Mouse (Mus musculus): ENCODE data around the gene Creld2. TPM values are rescaled to one million over a fixed set of nuclear protein-coding genes. Genes with fewer than 3 reads are reported as not detected.
A peak's percentile ranks its signal among the peaks of the same experiment; 100 is the strongest.

Gene Creld2
- polyA plus RNA-seq, 1 experiment from 2014 or later, result 59.5 TPM

DNA sequence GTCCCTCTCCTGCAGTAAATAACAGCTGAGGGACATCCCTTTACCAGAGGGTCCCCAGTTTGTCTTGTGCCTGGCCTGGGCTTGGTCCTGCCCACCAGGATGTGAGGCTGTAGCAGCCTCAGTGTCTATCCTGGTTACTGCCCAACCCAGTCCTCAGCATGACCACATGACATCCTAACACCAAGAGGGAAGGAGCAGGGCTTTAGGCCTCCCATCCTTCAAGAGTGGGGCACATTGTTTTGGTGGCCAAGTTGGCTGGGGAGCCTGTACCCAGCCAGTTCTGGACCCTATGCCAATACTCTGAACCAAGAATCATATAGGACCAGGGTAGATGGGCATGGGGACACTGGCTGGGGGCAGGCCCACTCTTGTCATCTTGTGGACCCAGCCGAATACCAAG, 29.2 kb downstream of the Creld2 start:
- no peak overlapping the region for H3K27ac ChIP-seq
- H3K9me3 ChIP-seq (ENCODE audit: control insufficient read depth, low read length), result no peaks in the 10 kb centered on the region
- WGBS, result 96% methylated on average over 1 of the region's 1 CpGs
- H3K4me3 ChIP-seq (replicated peaks; ENCODE audit: low read length), result no peak overlapping the region
- H3K27me3 ChIP-seq (ENCODE audit: control insufficient read depth, insufficient read depth, low read length), result no peaks in the 10 kb centered on the region
- no peak for DNase-seq (ENCODE audit: low spot score)
- no peak for ATAC-seq (ENCODE audit: low FRiP score)
- peaks cover 6% of the 10 kb centered on the region; the same call in 1 of the 2 replicates for H3K4me1 ChIP-seq (replicated peaks; ENCODE audit: control insufficient read depth, insufficient read depth, low read length)
- H3K4me2 ChIP-seq (replicated peaks), result no peak overlapping the region
- no peak overlapping the region for H3K9ac ChIP-seq
- no peaks in the 10 kb centered on the region for H3K36me3 ChIP-seq (replicated peaks; ENCODE audit: control insufficient read depth, insufficient read depth)

DNA sequence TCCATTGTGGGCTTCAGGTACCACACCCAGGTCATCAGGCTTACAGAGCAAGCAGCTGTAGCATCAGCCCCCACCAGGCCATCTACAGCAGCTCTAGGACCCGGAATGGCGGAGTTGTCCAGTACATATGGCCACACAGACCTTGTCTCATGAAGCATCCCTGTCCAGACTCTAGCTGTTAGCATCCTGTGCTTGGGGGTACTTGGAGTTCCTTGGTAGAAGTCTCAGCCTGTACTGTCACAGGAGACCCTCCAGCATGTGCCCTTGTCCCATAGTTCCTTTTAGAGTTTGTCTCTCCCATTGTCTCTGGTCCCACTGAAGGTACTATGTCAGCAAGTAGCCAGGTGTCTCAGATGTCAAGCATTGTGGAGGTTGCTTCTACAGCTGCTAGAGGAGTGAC, 30.2 kb downstream of the Creld2 start:
- Histone ChIP-seq H3K4me1 (replicated peaks; ENCODE audit: control insufficient read depth, insufficient read depth, low read length) (peaks cover 6% of the 10 kb centered on the region; the same call in 1 of the 2 replicates), H3K36me3 (replicated peaks; ENCODE audit: control insufficient read depth, insufficient read depth) (no peaks in the 10 kb centered on the region), H3K4me2 (replicated peaks) (no peak overlapping the region), H3K9me3 (ENCODE audit: control insufficient read depth, low read length) (no peaks in the 10 kb centered on the region), H3K9ac (no peak overlapping the region), H3K4me3 (replicated peaks; ENCODE audit: low read length) (no peak overlapping the region), H3K27me3 (ENCODE audit: control insufficient read depth, insufficient read depth, low read length) (no peaks in the 10 kb centered on the region), H3K27ac (no peak overlapping the region)
- no peak for DNase-seq (ENCODE audit: low spot score)
- WGBS, result 95% methylated on average over 2 of the region's 2 CpGs
- ATAC-seq (ENCODE audit: low FRiP score), result no peak

GRCm38 (mm10) chr15:88850146-88850826, 30.8 kb downstream of the Creld2 start:
- ATAC-seq (ENCODE audit: low FRiP score) (0 out of 2 replicates have a peak, but pooled peaks have one; percentile 44), DNase-seq (ENCODE audit: low spot score) (no peak)
- no peaks in the 10 kb centered on the region for H3K36me3 ChIP-seq (replicated peaks; ENCODE audit: control insufficient read depth, insufficient read depth)
- WGBS, result 54% methylated on average over 10 of the region's 10 CpGs
- H3K27ac ChIP-seq, result no peak overlapping the region
- no peaks in the 10 kb centered on the region for H3K27me3 ChIP-seq (ENCODE audit: control insufficient read depth, insufficient read depth, low read length)
- H3K9me3 ChIP-seq (ENCODE audit: control insufficient read depth, low read length), result no peaks in the 10 kb centered on the region
- H3K9ac ChIP-seq, result no peak overlapping the region
- no peak overlapping the region for H3K4me2 ChIP-seq (replicated peaks)
- H3K4me3 ChIP-seq (replicated peaks; ENCODE audit: low read length), result no peak overlapping the region
- H3K4me1 ChIP-seq (replicated peaks; ENCODE audit: control insufficient read depth, insufficient read depth, low read length), result peaks cover 6% of the 10 kb centered on the region; the same call in 1 of the 2 replicates

DNA sequence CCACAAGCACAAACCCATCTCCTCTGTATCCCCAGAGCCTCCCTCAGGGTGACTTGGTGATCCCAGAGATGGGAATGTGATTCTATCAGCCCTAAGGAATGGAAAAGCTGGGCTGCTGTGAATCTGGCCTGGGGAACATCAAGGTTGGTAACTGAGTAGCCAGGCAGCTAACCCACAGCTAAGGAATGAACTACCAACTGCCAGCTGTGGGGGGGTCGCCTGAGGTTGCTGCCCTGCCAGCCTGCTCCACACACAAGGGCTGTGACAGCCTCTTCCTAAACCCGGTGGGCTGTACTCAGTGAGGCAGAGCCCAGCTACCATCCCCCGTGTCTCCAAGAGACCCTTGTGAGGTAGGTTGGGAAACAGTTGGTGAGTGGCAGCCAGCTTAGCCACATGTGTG, 31.6 kb downstream of the Creld2 start:
- no peaks in the 10 kb centered on the region for H3K27me3 ChIP-seq (ENCODE audit: control insufficient read depth, insufficient read depth, low read length)
- 53% methylated on average over 3 of the region's 3 CpGs for WGBS
- H3K27ac ChIP-seq, result no peak overlapping the region
- no peak for DNase-seq (ENCODE audit: low spot score)
- H3K4me3 ChIP-seq (replicated peaks; ENCODE audit: low read length), result no peak overlapping the region
- no peak overlapping the region for H3K9ac ChIP-seq
- H3K4me1 ChIP-seq (replicated peaks; ENCODE audit: control insufficient read depth, insufficient read depth, low read length), result peaks cover 6% of the 10 kb centered on the region; the same call in 1 of the 2 replicates
- H3K9me3 ChIP-seq (ENCODE audit: control insufficient read depth, low read length), result no peaks in the 10 kb centered on the region
- no peak for ATAC-seq (ENCODE audit: low FRiP score)
- no peak overlapping the region for H3K4me2 ChIP-seq (replicated peaks)
- no peaks in the 10 kb centered on the region for H3K36me3 ChIP-seq (replicated peaks; ENCODE audit: control insufficient read depth, insufficient read depth)

- Histone ChIP-seq H3K4me2 (replicated peaks) (no peak overlapping the region), H3K27ac (no peak overlapping the region), H3K4me3 (replicated peaks; ENCODE audit: low read length) (no peak overlapping the region), H3K9me3 (ENCODE audit: control insufficient read depth, low read length) (no peaks in the 10 kb centered on the region), H3K36me3 (replicated peaks; ENCODE audit: control insufficient read depth, insufficient read depth) (no peaks in the 10 kb centered on the region), H3K27me3 (ENCODE audit: control insufficient read depth, insufficient read depth, low read length) (no peaks in the 10 kb centered on the region), H3K9ac (no peak overlapping the region), H3K4me1 (replicated peaks; ENCODE audit: control insufficient read depth, insufficient read depth, low read length) (peaks cover 6% of the 10 kb centered on the region; the same call in 1 of the 2 replicates)
- ATAC-seq (ENCODE audit: low FRiP score) (no peak), DNase-seq (ENCODE audit: low spot score) (no peak)
- WGBS, result 88% methylated on average over 10 of the region's 10 CpGs
These were observed 32.2 kb downstream of the Creld2 start for GRCm38 (mm10) chr15:88851507-88852149.

- Histone ChIP-seq H3K4me2 (replicated peaks) (no peak overlapping the region), H3K9me3 (ENCODE audit: control insufficient read depth, low read length) (no peaks in the 10 kb centered on the region), H3K27me3 (ENCODE audit: control insufficient read depth, insufficient read depth, low read length) (no peaks in the 10 kb centered on the region), H3K36me3 (replicated peaks; ENCODE audit: control insufficient read depth, insufficient read depth) (no peaks in the 10 kb centered on the region), H3K9ac (no peak overlapping the region), H3K27ac (no peak overlapping the region), H3K4me3 (replicated peaks; ENCODE audit: low read length) (no peak overlapping the region), H3K4me1 (replicated peaks; ENCODE audit: control insufficient read depth, insufficient read depth, low read length) (peaks cover 6% of the 10 kb centered on the region; the same call in 1 of the 2 replicates)
- no peak for ATAC-seq (ENCODE audit: low FRiP score)
- DNase-seq (ENCODE audit: low spot score), result no peak
- 89% methylated on average over 9 of the region's 9 CpGs for WGBS
These were observed 33.7 kb downstream of the Creld2 start for GRCm38 (mm10) chr15:88853106-88853505.

DNA sequence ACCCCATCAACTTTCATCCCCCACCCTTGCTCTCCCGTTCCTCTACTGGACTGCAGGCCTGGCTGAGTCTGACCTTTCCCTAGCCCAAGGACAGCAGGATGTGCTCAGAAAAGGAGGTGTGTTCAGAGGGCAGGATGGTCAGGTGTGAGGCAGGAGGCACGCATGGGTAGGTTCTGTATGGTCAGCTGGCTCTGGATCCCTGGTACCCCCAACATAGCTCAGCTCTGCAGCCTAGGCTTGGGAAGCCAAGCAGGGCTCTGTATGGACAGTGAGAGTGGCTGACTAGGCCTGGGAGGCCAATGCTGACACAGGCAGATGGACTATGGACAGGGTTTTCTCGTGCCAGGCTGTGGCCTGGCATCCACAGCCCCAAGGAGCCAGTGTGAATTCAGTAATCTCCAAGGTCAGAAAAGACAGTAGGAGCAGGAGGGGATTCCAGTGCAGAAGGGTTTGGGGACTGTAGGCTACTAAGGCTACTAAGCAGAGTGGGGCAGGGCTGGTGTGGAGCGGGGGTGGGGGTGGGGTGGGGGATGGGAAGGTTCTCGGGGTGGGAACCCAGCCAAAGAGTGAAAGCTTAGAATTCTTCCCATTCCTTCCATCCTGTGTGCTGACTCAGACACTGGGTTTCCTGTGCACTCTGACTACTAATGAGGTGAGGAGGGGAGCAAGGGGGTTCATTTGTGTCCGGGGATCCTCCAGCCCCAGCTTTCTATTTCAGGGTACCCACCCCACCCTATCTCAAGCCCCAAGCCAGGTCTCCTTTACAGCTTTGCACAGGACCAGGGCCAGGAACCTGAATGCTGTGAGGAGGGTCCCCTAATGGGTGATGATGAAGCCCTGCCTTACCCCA, 34.9 kb downstream of the Creld2 start:
- 47% methylated on average over 6 of the region's 6 CpGs for WGBS
- Histone ChIP-seq H3K9ac (no peak overlapping the region), H3K9me3 (ENCODE audit: control insufficient read depth, low read length) (no peaks in the 10 kb centered on the region), H3K4me2 (replicated peaks) (no peak overlapping the region), H3K4me1 (replicated peaks; ENCODE audit: control insufficient read depth, insufficient read depth, low read length) (peaks cover 6% of the 10 kb centered on the region; the same call in 1 of the 2 replicates), H3K27ac (no peak overlapping the region), H3K4me3 (replicated peaks; ENCODE audit: low read length) (no peak overlapping the region), H3K36me3 (replicated peaks; ENCODE audit: control insufficient read depth, insufficient read depth) (no peaks in the 10 kb centered on the region), H3K27me3 (ENCODE audit: control insufficient read depth, insufficient read depth, low read length) (no peaks in the 10 kb centered on the region)
- DNase-seq (ENCODE audit: low spot score), result no peak
- no peak for ATAC-seq (ENCODE audit: low FRiP score)

DNA sequence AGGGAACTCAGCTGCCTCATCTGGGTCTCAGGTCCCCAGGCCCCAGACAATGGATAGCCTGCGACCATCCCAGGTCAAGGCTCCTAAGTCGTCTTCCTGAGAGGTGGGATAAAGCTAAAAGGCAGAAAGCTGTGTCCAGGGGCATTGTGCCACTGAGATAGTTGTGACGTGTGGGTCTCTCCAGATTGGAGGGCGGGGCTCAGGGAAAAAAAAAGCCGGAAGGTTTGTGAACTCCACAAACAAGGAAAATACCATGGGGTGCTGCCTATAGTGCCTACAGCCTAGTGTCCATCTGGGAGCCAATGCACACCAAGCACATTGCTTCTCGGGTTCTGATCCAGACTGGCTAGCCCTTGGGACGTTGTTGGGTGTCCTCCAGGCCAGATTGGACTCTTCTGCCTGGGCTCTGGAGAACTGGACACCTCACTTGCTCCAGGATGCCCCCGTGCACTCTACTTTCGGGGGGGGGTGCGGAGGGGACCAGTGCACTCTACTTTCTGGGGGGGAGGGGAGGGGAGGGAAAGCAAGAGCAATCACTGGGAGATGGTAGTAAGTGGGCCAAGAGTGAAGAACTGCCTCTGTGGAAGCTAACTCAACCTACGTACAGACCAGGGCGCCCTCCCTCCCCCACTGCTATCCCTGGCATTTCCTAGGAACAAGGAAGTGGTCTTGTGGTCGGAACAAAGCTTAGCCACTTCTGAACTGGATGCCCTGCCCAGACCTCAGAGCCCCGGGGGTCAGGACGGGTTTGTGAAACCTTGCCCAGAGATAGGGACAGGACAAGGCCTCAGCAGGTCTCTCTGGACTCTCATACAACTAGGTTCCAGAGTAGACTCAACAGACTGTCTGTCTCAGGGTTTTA, 35.8 kb downstream of the Creld2 start:
- no peak overlapping the region for H3K9ac ChIP-seq

More for the DNA sequence above, 35.8 kb downstream of the Creld2 start:
- Histone ChIP-seq H3K9me3 (ENCODE audit: control insufficient read depth, low read length) (no peaks in the 10 kb centered on the region), H3K27ac (no peak overlapping the region), H3K4me2 (replicated peaks) (no peak overlapping the region), H3K27me3 (ENCODE audit: control insufficient read depth, insufficient read depth, low read length) (no peaks in the 10 kb centered on the region), H3K4me3 (replicated peaks; ENCODE audit: low read length) (no peak overlapping the region), H3K4me1 (replicated peaks; ENCODE audit: control insufficient read depth, insufficient read depth, low read length) (peaks cover 4% of the 10 kb centered on the region; the same call in 1 of the 2 replicates), H3K36me3 (replicated peaks; ENCODE audit: control insufficient read depth, insufficient read depth) (no peaks in the 10 kb centered on the region)
- no peak for ATAC-seq (ENCODE audit: low FRiP score)
- no peak for DNase-seq (ENCODE audit: low spot score)
- 75% methylated on average over 15 of the region's 15 CpGs for WGBS
